Mouse (Mus musculus) kidney, adult 2 months (tissue): Measurements from ENCODE around the gene Cyp1a2. TPM values are rescaled to one million over a fixed set of nuclear protein-coding genes. Genes with fewer than 3 reads are reported as not detected.

Experiments used
- DNase-seq: peaks from one replicate; pipeline ENCODE4 v3.0.0; 2021
- H3K27ac ChIP-seq: fragments of 200-500 bp; 2 replicates; pipeline ENCODE4 v1.5.1; 2012; ENCODE audit warnings: low read depth, low read length, control low read depth, inconsistent platforms; ENCODE audit not compliant: insufficient read depth
- H3K27me3 ChIP-seq: fragments of 200-500 bp; replicated peaks from 2 replicates; pipeline ENCODE4 v1.6.1; 2012; ENCODE audit warnings: mild to moderate bottlenecking, moderate library complexity, low read length, inconsistent platforms; ENCODE audit not compliant: control insufficient read depth, insufficient read depth
- H3K36me3 ChIP-seq: fragments of 200-500 bp; 2 replicates; pipeline ENCODE4 v1.6.1; 2012; ENCODE audit warnings: mild to moderate bottlenecking, moderate library complexity, low read length, inconsistent platforms; ENCODE audit not compliant: control insufficient read depth, insufficient read depth
- H3K4me1 ChIP-seq: fragments of 200-500 bp; 2 replicates; pipeline ENCODE4 v1.6.1; 2011; ENCODE audit warnings: low read length; ENCODE audit not compliant: control insufficient read depth, insufficient read depth
- H3K4me3 ChIP-seq: fragments of 200-500 bp; 2 replicates; pipeline ENCODE4 v1.5.1; 2011; ENCODE audit warnings: mild to moderate bottlenecking, low read depth, low read length, control low read depth; ENCODE audit not compliant: insufficient read depth
- CTCF ChIP-seq: fragments of 200-500 bp; conservative IDR thresholded peaks from 2 replicates; pipeline ENCODE4 v1.5.1; 2011; ENCODE audit warnings: low read depth, mild to moderate bottlenecking, control low read depth, low read length, moderate library complexity, mixed read lengths; ENCODE audit not compliant: insufficient read depth, insufficient read length
- POLR2A ChIP-seq: fragments of 200-500 bp; IDR thresholded peaks from one replicate; pipeline ENCODE4 v1.6.1; 2011; ENCODE audit warnings: low read depth, low read length, control low read depth
- WGBS: fragments of 180-500 bp; shearing (Covaris S2); methylation state at CpG from one replicate; pipeline ENCODE4 v1.1.7; 2018; 5-methylcytosine and 5-hydroxymethylcytosine counted together
- polyA plus RNA-seq: library from polyadenylated mRNA; depleted of rRNA; stranded (reverse); fragments of >200 nt; gene quantifications from 2 replicates; pipeline ENCODE4 v1.2.3, GENCODE M21; 2012

The Cyp1a2 gene
- polyA plus RNA-seq, 1 experiment, result not detected

DNA sequence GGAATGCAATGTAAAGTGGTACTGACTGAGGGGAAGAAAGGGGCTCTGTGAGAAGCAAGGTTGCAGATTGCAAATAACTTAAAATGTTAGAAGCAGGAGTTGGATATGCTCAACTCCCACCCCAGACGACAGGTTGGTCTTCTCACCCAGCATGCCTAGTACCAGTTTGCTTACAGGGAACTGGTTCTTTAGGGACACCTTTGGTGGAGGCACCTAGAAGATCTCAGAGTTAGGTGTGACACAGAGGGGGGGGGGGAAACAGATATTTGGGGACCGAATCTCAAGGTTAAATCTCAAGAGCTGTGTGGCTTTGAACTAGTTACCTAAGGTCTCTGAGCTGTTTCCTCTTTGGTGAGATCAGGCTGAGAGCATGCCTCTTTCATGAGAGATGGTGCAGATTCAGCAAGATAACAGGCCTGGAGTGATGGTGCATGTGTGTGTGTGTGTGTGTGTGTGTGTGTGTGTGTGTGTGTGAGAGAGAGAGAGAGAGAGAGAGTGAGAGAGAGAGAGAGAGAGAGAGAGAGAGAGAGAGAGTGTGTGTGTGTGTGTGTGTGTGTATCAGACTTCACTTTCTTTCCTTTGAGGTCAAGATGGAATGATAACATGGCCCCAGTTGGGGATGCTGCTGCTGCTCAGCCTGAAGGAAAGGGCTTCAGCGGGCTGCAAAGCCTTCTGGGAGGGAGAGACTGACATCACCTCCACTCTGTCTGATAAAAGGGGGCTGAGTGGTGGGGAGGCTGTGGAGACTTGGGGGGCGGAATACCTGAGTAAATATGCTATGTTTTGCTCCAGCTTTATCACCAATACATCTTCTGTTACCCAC lies 36.0 kb downstream of the Cyp1a2 start:
- Histone ChIP-seq H3K4me1 (peaks cover 15% of the 10 kb centered on the region), H3K27ac (no peak overlapping the region), H3K4me3 (no peak overlapping the region), H3K36me3 (no peaks in the 10 kb centered on the region), H3K27me3 (no peaks in the 10 kb centered on the region)
- TF ChIP-seq POLR2A, result no peak
- no peak for TF ChIP-seq CTCF
- WGBS, result 81% methylated on average over 4 of the region's 4 CpGs
- DNase-seq, result no peak

DNA sequence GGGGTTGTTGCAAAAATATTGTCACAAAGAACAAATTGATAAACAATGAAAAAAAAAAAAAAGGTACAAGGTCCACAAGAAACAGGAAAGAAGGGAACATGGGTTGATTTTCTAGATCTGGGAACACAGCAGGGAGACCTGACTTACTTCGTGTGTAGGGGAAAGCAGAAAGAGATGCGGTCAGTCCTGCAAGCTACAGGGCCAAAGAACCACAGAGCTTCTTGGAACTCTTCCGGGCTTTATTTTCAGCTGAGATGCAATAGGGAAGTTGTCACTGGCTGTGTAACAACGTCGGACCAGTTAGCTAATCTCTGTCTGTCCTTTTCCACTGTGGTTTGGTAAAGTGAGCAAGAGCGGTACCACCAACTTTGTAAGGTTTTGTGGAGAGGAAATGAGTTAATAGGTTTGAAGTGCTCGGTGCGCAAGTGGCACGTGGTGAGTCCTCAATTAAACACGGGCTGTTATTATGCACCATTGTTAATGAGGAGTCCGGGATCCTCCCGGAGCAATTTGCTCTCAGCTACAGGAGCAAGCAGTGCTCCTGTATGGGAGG lies 36.9 kb downstream of the Cyp1a2 start:
- Histone ChIP-seq H3K4me1 (peaks cover 15% of the 10 kb centered on the region), H3K27ac (no peak overlapping the region), H3K36me3 (no peaks in the 10 kb centered on the region), H3K27me3 (no peaks in the 10 kb centered on the region), H3K4me3 (no peak overlapping the region)
- WGBS, result 70% methylated on average over 12 of the region's 12 CpGs
- peak; percentile 46 for DNase-seq
- no peak for TF ChIP-seq CTCF

DNA sequence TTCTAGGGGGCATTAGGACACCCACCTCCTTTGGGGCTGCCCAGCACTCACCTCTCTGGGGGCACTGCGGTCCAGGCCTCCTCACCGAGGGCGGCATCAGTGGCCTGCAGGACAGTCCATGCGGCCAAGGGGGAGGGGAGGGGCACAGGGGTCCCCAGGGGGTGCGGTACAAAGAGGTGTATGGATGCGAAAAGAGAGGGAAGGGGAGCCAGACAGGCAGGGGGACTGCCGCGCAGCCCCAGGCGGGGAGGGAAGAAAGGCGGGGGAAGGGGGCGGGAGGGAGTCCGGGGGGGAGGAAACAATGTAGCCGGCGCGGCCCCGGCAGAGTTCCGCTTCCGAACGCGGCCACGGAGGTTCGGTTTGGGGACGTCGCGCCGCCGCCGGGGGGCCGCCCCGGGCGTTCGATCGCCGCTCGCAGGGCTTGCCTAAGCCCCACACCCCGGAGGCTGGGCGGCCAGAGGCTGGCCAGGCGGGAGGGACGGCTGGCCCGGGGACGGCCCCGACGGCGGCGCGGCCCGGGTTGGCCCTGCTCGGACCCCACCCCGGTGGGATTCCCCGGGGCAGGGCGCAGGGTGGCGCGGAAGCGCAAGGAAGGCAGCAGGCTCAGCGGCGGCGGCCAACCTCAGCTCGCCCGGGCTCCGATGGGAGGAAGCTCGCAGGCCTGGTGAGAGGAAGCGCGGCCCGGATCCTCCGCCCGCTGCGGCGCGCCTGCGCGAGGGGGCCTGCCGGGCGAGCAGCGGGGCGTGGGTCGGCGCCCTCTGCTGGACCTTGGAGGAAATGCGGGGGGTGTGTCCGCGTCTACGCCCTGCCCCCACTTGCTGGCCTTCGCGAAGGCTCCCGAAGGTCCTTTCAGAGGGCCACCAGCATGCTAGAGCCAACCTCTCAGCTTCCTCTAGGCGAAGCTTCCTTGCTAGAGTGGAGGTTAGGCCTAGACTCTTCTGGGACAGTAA lies 38.3 kb downstream of the Cyp1a2 start:
- Histone ChIP-seq H3K4me3 (peak overlapping the region; percentile 79), H3K4me1 (peaks cover 27% of the 10 kb centered on the region), H3K27ac (peak overlapping the region; percentile 85), H3K36me3 (no peaks in the 10 kb centered on the region), H3K27me3 (no peaks in the 10 kb centered on the region)
- DNase-seq, result peak; percentile 95
- whole genome bisulfite sequencing, result under 1% methylated on average over 71 of the region's 85 CpGs
- TF ChIP-seq POLR2A (no peak), CTCF (peak; percentile 85)

DNA sequence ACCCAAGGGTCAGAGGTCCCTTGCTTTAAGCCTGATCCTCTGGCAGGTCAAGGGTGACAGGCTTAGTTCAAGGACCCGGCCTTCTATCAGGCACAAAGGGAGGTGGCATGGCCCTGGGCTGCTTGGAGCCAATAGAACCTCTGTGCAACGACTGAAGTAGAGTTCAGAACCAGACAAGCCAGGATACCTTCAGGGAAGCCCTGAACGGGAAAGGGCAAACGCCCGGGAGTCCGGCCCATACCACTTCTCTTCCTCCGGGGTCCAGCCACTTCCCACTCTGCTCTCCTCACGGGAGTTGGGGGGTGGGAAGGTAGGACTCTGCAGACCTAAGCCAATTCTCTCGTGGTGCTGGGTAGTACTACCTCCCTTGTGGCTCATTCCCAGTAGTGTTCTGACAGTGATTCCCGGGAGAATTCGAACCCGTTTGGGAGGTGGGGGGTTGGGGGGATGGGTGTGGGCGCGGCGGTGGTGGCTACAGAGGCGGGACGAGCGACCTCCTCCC lies 39.0 kb downstream of the Cyp1a2 start:
- H3K4me1 ChIP-seq, result peaks cover 34% of the 10 kb centered on the region
- H3K27ac ChIP-seq, result peak overlapping the region; percentile 42; the same call in 1 of the 2 replicates
- DNase-seq, result peak; percentile 24
- peak overlapping the region; percentile 79 for H3K4me3 ChIP-seq
- H3K27me3 ChIP-seq, result no peaks in the 10 kb centered on the region
- no peaks in the 10 kb centered on the region for H3K36me3 ChIP-seq
- no peak for TF ChIP-seq CTCF
- no peak for TF ChIP-seq POLR2A
- WGBS, result 2% methylated on average over 18 of the region's 18 CpGs

DNA sequence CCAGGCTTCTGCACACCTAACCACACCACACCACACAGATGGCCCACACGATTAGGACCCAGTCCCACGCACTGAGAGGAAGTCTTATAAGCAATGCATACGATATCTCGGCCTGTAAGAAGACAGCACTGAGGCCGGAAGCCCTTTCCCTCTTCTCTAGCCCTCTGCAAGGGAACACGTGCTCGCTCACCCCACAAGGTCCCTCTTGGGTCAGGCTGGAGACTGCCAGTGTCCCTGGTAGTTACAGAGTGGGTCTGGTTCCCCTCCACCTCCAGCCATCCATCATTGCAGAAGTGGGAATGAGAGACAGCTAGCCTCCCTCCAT lies 39.7 kb downstream of the Cyp1a2 start:
- Histone ChIP-seq H3K4me3 (peak overlapping the region; percentile 26; the same call in 1 of the 2 replicates), H3K4me1 (peaks cover 40% of the 10 kb centered on the region), H3K36me3 (no peaks in the 10 kb centered on the region), H3K27me3 (no peaks in the 10 kb centered on the region), H3K27ac (peak overlapping the region; percentile 22)
- no peak for TF ChIP-seq POLR2A
- no peak for TF ChIP-seq CTCF
- peak; percentile 32 for DNase-seq
- 30% methylated on average over 7 of the region's 7 CpGs for WGBS

DNA sequence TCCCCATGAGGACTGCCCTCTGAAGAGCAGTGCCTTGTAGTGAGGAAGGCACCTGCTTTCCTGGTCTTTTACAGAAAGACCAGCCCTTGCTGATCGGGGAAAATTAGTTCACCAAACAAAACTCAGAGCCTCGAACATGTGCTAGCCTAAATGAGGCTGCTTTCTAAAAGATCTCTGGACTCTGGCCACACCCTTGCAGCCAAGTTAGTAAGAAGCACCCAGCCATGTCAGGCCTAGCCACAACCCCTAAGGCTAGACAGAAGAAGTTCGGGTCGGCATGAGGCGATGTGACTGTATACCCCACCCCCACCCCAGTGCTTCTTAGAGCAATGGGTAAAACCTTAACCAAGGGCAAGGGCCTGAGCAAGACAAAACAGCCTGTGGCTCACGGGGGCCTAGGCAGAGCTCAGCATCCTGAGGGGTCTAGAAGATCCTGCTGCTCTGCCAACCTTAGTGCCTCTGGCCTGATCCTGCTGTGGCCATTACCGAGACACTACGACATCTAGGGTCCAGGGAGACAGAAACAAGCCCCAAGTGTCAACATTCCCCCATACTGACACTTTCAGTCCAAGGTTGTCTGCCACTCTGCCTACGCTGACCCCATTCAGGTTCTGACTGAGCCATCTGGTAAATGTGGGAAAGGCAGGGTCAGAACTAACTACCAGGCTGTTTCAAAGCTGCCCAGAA lies 40.2 kb downstream of the Cyp1a2 start:
- no peak for TF ChIP-seq POLR2A
- no peak for TF ChIP-seq CTCF
- 33% methylated on average over 9 of the region's 9 CpGs for WGBS
- peak; percentile 71 for DNase-seq
- Histone ChIP-seq H3K4me3 (peak overlapping the region; percentile 26; the same call in 1 of the 2 replicates), H3K36me3 (no peaks in the 10 kb centered on the region), H3K4me1 (peaks cover 45% of the 10 kb centered on the region), H3K27me3 (no peaks in the 10 kb centered on the region), H3K27ac (peak overlapping the region; percentile 22)
